Mouse (Mus musculus) megakaryocyte, embryonic 14.5 days (primary cell): ENCODE measurements around the gene Vars2. TPM values are rescaled to one million over a fixed set of nuclear protein-coding genes. Genes with fewer than 3 reads are reported as not detected.

ENCODE experiments used
- H3K27me3 ChIP-seq: replicated peaks from 2 replicates; pipeline ENCODE3; 2012; ENCODE audit warnings: inconsistent platforms
- H3K36me3 ChIP-seq: replicated peaks from 2 replicates; pipeline ENCODE3; 2012; ENCODE audit warnings: low read length, inconsistent platforms, mixed read lengths
- H3K4me1 ChIP-seq: 2 replicates; pipeline ENCODE4 v1.6.1; 2012; ENCODE audit warnings: inconsistent platforms
- H3K4me3 ChIP-seq: replicated peaks from 2 replicates; pipeline ENCODE3; 2012; ENCODE audit warnings: moderate library complexity, mild to moderate bottlenecking, inconsistent platforms
- H3K9me3 ChIP-seq: 2 replicates; pipeline ENCODE4 v1.6.1; 2012; ENCODE audit warnings: inconsistent platforms
- FLI1 ChIP-seq: IDR thresholded peaks from 2 replicates; pipeline ENCODE4 v1.6.1; 2012; ENCODE audit warnings: low read length, inconsistent platforms, mixed read lengths
- GATA1 ChIP-seq: IDR thresholded peaks from 3 replicates; pipeline ENCODE4 v1.6.1; 2012; ENCODE audit warnings: mixed read lengths, low read length, inconsistent platforms, borderline replicate concordance
- polyA plus RNA-seq: library from polyadenylated mRNA; stranded (reverse); fragments of >175 nt; gene quantifications from 2 replicates; pipeline ENCODE4 v1.2.3, GENCODE M21; 2012; ENCODE audit warnings: low replicate concordance; ENCODE audit not compliant: insufficient read depth

The Vars2 gene
- polyA plus RNA-seq, 1 experiment, result 49.7 TPM

DNA sequence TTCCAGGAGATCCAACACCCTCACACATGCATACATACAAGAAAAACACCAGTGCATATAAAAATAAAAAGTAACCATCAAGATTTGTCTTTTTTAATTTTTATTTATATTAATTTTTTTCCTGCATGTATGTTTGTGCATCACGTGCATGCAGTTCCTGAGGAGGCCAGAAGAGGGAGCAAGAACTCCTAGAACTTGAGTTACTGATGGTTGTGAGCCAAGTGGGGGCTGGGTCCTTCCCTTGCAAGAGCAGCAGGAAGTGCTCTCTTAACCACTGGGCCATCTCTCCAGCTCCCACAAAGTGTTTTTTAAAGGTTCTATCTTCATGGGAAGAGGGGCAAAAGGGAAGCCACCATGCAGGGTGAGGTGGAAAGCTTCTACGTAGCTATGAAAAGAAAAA lies 27.9 kb upstream of the Vars2 start:
- Histone ChIP-seq H3K36me3 (no peaks in the 10 kb centered on the region), H3K4me3 (no peak overlapping the region), H3K9me3 (peaks cover 18% of the 10 kb centered on the region), H3K4me1 (peaks cover 14% of the 10 kb centered on the region), H3K27me3 (peaks cover 77% of the 10 kb centered on the region)
- TF ChIP-seq FLI1, result no peak
- no peak for TF ChIP-seq GATA1

DNA sequence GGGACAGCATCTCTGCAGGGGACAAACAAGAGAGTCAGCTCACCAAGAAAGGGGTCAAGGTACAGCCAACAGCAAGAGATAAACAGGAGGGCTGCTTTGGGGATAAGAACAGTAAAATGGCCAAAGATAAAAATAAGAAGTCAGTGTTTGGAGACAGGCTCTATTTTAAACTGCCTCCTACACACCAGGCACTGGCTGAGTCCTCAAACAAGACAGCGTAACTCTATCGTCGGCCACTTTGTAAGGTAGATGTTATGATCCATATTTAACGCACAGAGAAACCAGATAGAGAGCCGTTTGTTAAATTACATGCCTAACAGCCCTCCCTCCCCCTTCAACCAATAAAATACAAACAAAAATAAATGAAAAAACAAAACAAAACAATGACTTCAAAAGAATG lies 26.5 kb upstream of the Vars2 start:
- Histone ChIP-seq H3K36me3 (no peaks in the 10 kb centered on the region), H3K4me3 (no peak overlapping the region), H3K27me3 (peaks cover 72% of the 10 kb centered on the region), H3K9me3 (peaks cover 11% of the 10 kb centered on the region), H3K4me1 (peaks cover 7% of the 10 kb centered on the region)
- TF ChIP-seq FLI1, result no peak
- TF ChIP-seq GATA1, result no peak

DNA sequence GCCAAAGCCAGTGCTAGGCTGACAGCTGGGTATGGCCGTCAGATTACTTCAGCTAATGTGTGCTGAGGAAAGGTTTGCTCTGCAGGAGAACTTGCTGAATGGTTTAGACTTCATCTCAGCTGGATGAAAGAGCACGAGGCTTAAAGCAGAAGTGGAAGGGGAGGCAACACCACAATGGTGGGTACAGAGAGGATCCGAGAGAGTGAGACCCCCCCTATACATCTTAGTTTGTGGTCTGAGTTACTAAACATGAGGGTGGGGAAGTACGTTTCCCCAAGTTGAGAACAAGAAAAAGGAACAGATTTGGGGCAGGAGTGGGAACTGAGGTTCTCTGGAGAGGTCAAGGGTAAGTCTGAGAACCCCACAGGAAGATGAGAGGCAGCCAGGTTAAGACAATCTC lies 25.0 kb upstream of the Vars2 start:
- Histone ChIP-seq H3K4me1 (no peaks in the 10 kb centered on the region; the same call in 1 of the 2 replicates), H3K36me3 (no peaks in the 10 kb centered on the region), H3K27me3 (peaks cover 67% of the 10 kb centered on the region), H3K9me3 (peaks cover 11% of the 10 kb centered on the region), H3K4me3 (no peak overlapping the region)
- no peak for TF ChIP-seq FLI1
- TF ChIP-seq GATA1, result no peak

DNA sequence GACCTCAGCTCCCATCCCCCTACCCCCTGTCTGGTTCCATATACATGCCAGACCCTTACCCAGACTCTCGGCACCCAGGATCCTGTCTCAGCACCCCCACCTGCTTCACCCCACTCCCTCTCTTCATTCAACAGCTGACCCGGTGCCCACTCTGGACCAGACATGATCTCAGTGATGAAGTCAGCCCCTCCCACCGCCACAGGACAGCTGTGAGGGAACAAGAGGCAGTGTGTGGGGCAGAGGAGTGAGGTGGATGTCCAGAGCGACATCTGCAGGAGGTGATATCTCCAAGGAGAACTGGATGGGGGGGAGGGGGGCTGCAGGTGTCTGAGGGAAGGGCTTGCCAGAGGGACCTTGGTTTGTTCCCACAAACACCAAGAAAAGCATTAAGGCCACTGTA lies 24.4 kb upstream of the Vars2 start:
- no peak for TF ChIP-seq GATA1
- no peak for TF ChIP-seq FLI1
- no peaks in the 10 kb centered on the region for H3K36me3 ChIP-seq
- H3K4me3 ChIP-seq, result no peak overlapping the region
- H3K9me3 ChIP-seq, result peaks cover 11% of the 10 kb centered on the region
- H3K27me3 ChIP-seq, result peaks cover 67% of the 10 kb centered on the region
- H3K4me1 ChIP-seq, result no peaks in the 10 kb centered on the region; the same call in 1 of the 2 replicates

DNA sequence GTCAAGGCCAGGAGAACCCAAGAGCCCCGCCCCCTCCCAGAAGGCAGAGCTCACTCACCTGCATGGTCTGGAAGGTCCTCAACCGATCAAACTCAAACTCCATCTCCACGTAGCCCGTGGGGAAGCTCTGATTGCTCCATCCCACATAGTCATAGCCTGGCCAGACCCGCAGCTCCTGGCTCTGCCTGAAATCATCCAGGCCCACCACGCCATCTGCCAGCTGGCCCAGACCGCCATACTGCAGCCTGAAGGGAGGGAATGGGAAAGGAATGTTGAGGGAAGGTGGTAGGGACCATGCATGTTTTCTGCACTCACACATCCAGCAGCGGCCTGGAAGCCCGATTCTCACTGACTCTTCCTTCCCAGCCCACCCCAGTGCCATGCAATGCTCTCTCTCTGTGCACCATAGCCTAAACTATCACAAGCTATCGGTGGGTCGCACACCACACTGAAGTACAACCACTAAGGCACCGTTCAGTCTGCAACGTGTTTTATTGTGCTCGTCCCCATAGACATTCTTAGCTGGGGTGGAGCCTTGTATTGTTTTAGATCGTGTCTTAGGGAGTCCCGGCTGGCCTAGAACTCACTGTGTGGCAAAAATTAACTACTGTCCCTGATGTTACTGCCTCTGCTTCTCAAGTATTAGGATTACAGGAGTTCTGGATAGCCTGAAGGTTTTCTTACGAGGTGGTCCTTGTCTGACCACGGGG lies 22.7 kb upstream of the Vars2 start:
- H3K9me3 ChIP-seq, result peaks cover 2% of the 10 kb centered on the region; the same call in 1 of the 2 replicates
- H3K36me3 ChIP-seq, result no peaks in the 10 kb centered on the region
- no peak overlapping the region for H3K4me3 ChIP-seq
- H3K27me3 ChIP-seq, result peaks cover 75% of the 10 kb centered on the region
- no peak for TF ChIP-seq GATA1
- no peak for TF ChIP-seq FLI1
- no peaks in the 10 kb centered on the region; the same call in 1 of the 2 replicates for H3K4me1 ChIP-seq

DNA sequence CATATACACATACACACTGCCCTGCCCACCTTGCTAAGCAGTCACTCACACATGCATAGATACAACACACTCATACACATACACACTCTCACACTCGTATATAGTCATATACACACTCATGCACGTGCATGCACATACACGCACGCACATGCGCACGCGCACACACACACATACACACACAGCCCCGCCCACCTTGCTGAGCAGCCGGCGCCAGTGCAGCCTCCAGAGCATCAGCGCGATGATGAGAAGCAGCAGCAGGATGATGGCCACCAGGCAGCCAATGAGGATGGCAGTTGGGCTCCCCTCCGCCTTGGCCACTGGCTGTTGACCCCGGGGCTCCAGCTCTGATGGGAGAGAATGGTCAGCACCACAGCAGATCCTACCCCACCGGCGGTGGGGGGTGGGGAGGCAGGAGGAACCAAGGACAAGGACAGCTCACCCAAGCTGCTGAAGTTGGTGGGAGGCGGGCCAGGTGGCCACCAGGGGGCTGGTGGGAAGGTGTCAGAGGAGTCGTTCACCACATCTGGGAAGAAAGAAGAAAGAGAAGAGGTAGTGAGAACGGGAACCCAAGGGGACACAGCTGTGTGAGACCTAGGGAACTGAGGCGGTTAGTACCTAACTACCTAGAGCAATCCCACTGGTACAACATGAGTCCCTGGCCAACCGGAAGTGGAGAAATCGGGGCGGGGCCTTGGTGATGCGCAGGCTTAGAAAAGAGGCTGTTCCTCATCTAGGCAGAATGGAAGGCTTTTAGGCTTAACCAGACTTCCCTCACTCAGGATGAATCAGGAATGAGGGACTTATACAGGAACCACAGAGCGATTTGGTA lies 21.2 kb upstream of the Vars2 start:
- peak overlapping the region; percentile 38 for H3K4me3 ChIP-seq
- TF ChIP-seq GATA1 (no peak), FLI1 (no peak)
- no peaks in the 10 kb centered on the region for H3K9me3 ChIP-seq
- H3K36me3 ChIP-seq, result no peaks in the 10 kb centered on the region
- no peaks in the 10 kb centered on the region; the same call in 1 of the 2 replicates for H3K4me1 ChIP-seq
- H3K27me3 ChIP-seq, result peaks cover 83% of the 10 kb centered on the region

DNA sequence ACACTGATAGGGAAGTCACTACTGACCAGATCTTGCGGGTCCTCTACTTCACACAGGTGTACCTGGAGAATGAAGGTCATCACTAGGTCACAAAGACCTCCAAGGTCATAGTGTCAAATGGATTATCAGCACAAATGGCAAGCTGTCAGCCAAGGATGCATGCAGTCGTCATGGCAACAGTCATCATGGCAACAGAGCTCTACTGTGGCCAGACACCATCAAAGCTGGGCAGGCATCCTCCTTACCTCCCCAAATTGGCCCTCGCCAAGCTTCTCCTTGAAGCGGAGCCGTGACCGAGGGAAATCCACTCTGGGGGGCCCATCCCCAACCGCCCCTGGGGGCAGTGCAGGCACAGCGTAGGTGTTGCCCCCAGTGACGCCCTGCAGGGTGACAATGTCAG lies 17.7 kb upstream of the Vars2 start:
- Histone ChIP-seq H3K36me3 (no peaks in the 10 kb centered on the region), H3K9me3 (no peaks in the 10 kb centered on the region), H3K27me3 (peaks cover 74% of the 10 kb centered on the region), H3K4me3 (no peak overlapping the region), H3K4me1 (no peaks in the 10 kb centered on the region)
- TF ChIP-seq FLI1, result no peak
- TF ChIP-seq GATA1, result no peak

DNA sequence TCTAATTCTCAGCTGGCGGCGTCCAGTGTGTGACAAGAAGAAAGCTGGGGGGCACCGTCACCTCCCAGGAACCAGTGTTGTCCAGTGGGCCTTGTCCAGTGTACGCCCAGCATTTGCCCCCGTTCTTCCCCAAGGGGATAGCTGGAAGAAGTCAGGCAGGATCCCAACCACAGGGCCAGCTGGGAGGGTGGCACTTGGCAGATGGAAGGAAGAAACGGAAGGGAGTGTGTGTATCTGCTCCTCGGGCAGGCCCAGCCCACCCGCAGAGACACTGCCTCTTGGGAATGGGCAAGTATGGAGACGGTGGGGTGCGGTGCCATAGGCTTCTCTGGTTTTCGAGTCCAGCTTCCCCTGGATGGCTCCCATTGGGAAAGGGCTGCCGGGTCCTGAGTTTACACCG lies 14.6 kb upstream of the Vars2 start:
- no peaks in the 10 kb centered on the region for H3K9me3 ChIP-seq
- no peaks in the 10 kb centered on the region for H3K36me3 ChIP-seq
- H3K4me1 ChIP-seq, result no peaks in the 10 kb centered on the region
- no peak for TF ChIP-seq FLI1
- no peak overlapping the region for H3K4me3 ChIP-seq
- H3K27me3 ChIP-seq, result peaks cover 66% of the 10 kb centered on the region

DNA sequence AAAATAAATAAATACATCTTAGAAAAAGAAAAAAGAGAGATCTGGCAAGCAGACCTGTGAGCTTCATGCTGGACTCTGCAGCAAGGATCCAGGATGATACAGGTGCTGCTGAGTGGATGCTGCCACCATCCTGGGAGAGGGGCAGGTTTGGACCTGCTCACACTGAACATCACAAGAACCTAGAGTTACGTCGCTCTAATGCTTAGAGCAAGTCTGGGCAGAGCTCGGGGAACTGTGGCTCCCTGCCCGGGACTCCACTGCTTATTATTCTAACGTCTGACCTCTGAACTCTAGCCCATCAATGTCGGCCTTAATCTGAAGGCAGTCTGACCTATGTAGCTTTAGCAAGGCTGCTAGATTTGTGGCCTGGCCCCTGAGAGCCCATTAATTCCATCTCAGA lies 13.2 kb upstream of the Vars2 start:
- Histone ChIP-seq H3K4me1 (no peaks in the 10 kb centered on the region), H3K36me3 (no peaks in the 10 kb centered on the region), H3K27me3 (peaks cover 52% of the 10 kb centered on the region), H3K9me3 (no peaks in the 10 kb centered on the region), H3K4me3 (no peak overlapping the region)
- TF ChIP-seq FLI1 (no peak), GATA1 (no peak)

DNA sequence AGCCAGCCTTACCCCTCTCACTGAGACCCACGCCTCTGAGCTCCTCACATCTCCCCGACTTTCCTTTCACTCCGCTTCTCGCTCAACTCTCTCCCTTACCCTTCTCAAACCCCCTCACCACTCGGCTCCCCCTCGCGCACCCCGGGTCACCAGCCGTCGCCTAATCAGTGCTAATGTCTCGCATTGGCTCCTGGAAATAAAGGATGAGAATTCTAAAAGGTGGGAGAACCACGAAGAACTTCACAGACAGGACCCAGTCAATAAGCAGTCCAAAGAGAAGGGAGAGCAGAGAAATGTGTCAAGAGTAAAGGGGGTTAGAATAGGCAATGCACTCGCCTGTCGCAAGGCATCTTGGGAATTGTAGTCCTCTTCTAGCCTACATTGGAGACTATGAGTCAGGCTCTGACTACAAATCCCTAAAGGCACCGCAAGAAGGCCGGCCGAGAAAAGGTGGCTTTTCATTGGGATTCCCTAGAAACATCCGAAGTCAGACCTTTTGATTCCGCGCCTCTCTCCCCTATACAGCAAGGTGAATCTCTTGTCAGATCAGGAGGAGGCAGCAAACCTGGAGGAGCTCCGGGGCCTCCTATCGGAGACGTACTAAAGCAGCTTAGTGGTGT lies 6.1 kb upstream of the Vars2 start, which contains the start of gene Gtf2h4:
Gtf2h4 (minus strand) TSS at position 324 of the 620 bp plus-strand sequence.
- H3K9me3 ChIP-seq, result no peaks in the 10 kb centered on the region
- peaks cover 26% of the 10 kb centered on the region for H3K36me3 ChIP-seq
- peaks cover 5% of the 10 kb centered on the region for H3K27me3 ChIP-seq
- TF ChIP-seq FLI1, result no peak
- TF ChIP-seq GATA1, result no peak
- peaks cover 11% of the 10 kb centered on the region for H3K4me1 ChIP-seq
- H3K4me3 ChIP-seq, result peak within 1 kb of the TSS; percentile 95

DNA sequence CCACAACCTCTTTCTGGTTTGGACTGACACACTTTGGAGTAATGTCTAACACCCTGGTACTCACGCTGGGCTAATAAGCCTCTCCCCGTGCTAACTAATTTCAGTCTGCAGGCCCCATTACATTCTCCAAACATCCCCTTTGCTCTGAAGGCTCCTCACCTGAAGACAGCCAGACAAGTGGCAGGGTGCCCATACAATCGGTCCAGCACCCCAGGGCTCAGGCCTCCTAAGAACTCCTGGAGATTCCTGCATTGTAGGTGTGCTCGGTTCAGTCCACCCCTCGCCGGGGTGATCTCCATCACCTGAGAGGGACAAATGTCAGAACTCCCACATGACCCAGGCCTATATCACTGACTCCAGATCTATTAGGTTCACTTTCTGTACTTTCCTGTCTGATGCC lies 5.1 kb upstream of the Vars2 start:
- no peak for TF ChIP-seq GATA1
- TF ChIP-seq FLI1, result no peak
- Histone ChIP-seq H3K9me3 (no peaks in the 10 kb centered on the region), H3K36me3 (peaks cover 26% of the 10 kb centered on the region), H3K27me3 (peaks cover 2% of the 10 kb centered on the region), H3K4me3 (peak overlapping the region; percentile 95), H3K4me1 (peaks cover 20% of the 10 kb centered on the region)
